Mouse (Mus musculus) intestine, postnatal 0 days (tissue): ENCODE measurements at regions not wholly inside any gene's neighbourhood (a gene's known extent, or its start where the extent isn't known, plus 50 kb on each side); places are given as distances from the start of the nearest gene placed in this dataset.

Experiments used
- ATAC-seq: fragments of 200-750 bp; cut with Nextera tagmentation; 2 replicates; pipeline ENCODE4 v1.8.0; 2017; ENCODE audit warnings: mild to moderate bottlenecking, moderate TSS enrichment, moderate library complexity
- H3K27ac ChIP-seq: fragments of 300-500 bp; sonication (generic); 2 replicates; pipeline ENCODE4 v1.5.1; 2014; ENCODE audit warnings: mild to moderate bottlenecking, low read depth, low read length, moderate library complexity
- H3K27me3 ChIP-seq: fragments of 300-500 bp; sonication (generic); replicated peaks from 2 replicates; pipeline ENCODE4 v1.6.1; 2014; ENCODE audit warnings: low read length, mixed read lengths; ENCODE audit not compliant: control insufficient read depth, insufficient read depth
- H3K36me3 ChIP-seq: fragments of 300-500 bp; sonication (generic); 2 replicates; pipeline ENCODE4 v1.6.1; 2014; ENCODE audit warnings: mild to moderate bottlenecking, moderate library complexity; ENCODE audit not compliant: control insufficient read depth, insufficient read depth
- H3K4me1 ChIP-seq: fragments of 300-500 bp; sonication (generic); replicated peaks from 2 replicates; pipeline ENCODE4 v1.6.1; 2014; ENCODE audit warnings: antibody characterized with exemption, low read length, mixed read lengths; ENCODE audit not compliant: control insufficient read depth, insufficient read depth
- H3K4me2 ChIP-seq: fragments of 300-500 bp; sonication (generic); replicated peaks from 2 replicates; pipeline ENCODE4 v1.6.1; 2014; ENCODE audit warnings: low read depth, mild to moderate bottlenecking, moderate library complexity
- H3K4me3 ChIP-seq: fragments of 300-500 bp; sonication (generic); 2 replicates; pipeline ENCODE4 v1.5.1; 2014; ENCODE audit warnings: low read depth, low read length
- H3K9ac ChIP-seq: fragments of 300-500 bp; sonication (generic); 2 replicates; pipeline ENCODE4 v1.6.1; 2014; ENCODE audit warnings: mild to moderate bottlenecking, low read depth, low read length
- H3K9me3 ChIP-seq: fragments of 300-500 bp; sonication (generic); 2 replicates; pipeline ENCODE4 v1.6.1; 2016; ENCODE audit warnings: mixed run types; ENCODE audit not compliant: control insufficient read depth
- CTCF ChIP-seq: sonication (generic); IDR thresholded peaks from 2 replicates; pipeline ENCODE4 v1.5.1; 2016; ENCODE audit warnings: low read depth, mild to moderate bottlenecking, control low read depth, antibody characterized with exemption, moderate library complexity
- WGBS: fragments of 180-500 bp; shearing (Covaris S2); extraction: QIAGEN DNeasy Blood & Tissue Kit; methylation state at CpG from one replicate; pipeline ENCODE4 v1.1.7; 2014; 5-methylcytosine and 5-hydroxymethylcytosine counted together

GRCm38 (mm10) chr2:125016946-125017345, 51.0 kb upstream of the Slc24a5 start:
- 84% methylated on average over 1 of the region's 1 CpGs for WGBS

More at GRCm38 (mm10) chr2:125016946-125017345, 51.0 kb upstream of the Slc24a5 start:
- Histone ChIP-seq H3K4me1 (no peaks in the 10 kb centered on the region), H3K9me3 (no peaks in the 10 kb centered on the region), H3K27ac (no peak overlapping the region), H3K4me2 (no peak overlapping the region), H3K27me3 (no peaks in the 10 kb centered on the region), H3K4me3 (no peak overlapping the region), H3K36me3 (no peaks in the 10 kb centered on the region), H3K9ac (no peak overlapping the region)
- ATAC-seq = no peak
- TF ChIP-seq CTCF = no peak
